Mouse (Mus musculus) heart, postnatal 0 days (tissue): ENCODE data around the gene Bcan. TPM values are rescaled to one million over a fixed set of nuclear protein-coding genes. Genes with fewer than 3 reads are reported as not detected.

Experiments
- ATAC-seq: fragments of 200-750 bp; cut with Nextera tagmentation; 2 replicates; pipeline ENCODE4 v1.8.0; 2017; ENCODE audit warnings: low read depth, moderate number of reproducible peaks, moderate library complexity; ENCODE audit not compliant: insufficient read depth
- DNase-seq: peaks from one replicate; pipeline ENCODE4 v3.0.0-alpha.2; 2016; ENCODE audit warnings: low spot score
- H3K27ac ChIP-seq: fragments of 300-500 bp; sonication (generic); 2 replicates; pipeline ENCODE4 v1.5.1; 2014; ENCODE audit warnings: low read depth, mild to moderate bottlenecking
- H3K27me3 ChIP-seq: fragments of 300-500 bp; sonication (generic); 2 replicates; pipeline ENCODE4 v1.6.1; 2014; ENCODE audit warnings: low read length, mixed read lengths; ENCODE audit not compliant: control insufficient read depth, insufficient read depth
- H3K36me3 ChIP-seq: fragments of 300-500 bp; sonication (generic); replicated peaks from 2 replicates; pipeline ENCODE4 v1.6.1; 2014; ENCODE audit warnings: low read length, mixed read lengths; ENCODE audit not compliant: control insufficient read depth, insufficient read depth
- H3K4me1 ChIP-seq: fragments of 300-500 bp; sonication (generic); 2 replicates; pipeline ENCODE4 v1.6.1; 2014; ENCODE audit warnings: antibody characterized with exemption; ENCODE audit not compliant: control insufficient read depth, insufficient read depth
- H3K4me2 ChIP-seq: fragments of 300-500 bp; sonication (generic); 2 replicates; pipeline ENCODE4 v1.6.1; 2014; ENCODE audit warnings: low read depth, mild to moderate bottlenecking, low read length, moderate library complexity
- H3K4me3 ChIP-seq: fragments of 300-500 bp; sonication (generic); 2 replicates; pipeline ENCODE4 v1.5.1; 2014; ENCODE audit warnings: low read depth, low read length
- H3K9ac ChIP-seq: fragments of 300-500 bp; sonication (generic); replicated peaks from 2 replicates; pipeline ENCODE4 v1.6.1; 2014; ENCODE audit warnings: low read depth, low read length, mixed read lengths
- H3K9me3 ChIP-seq: fragments of 300-500 bp; sonication (generic); replicated peaks from 2 replicates; pipeline ENCODE4 v1.6.1; 2016; ENCODE audit warnings: low read length; ENCODE audit not compliant: control insufficient read depth
- CTCF ChIP-seq: IDR thresholded peaks from 2 replicates; pipeline ENCODE4 v1.5.1; 2016; ENCODE audit warnings: antibody characterized with exemption, control low read depth, low read depth
- EP300 ChIP-seq: IDR thresholded peaks from 2 replicates; pipeline ENCODE4 v1.6.1; 2016; ENCODE audit warnings: antibody characterized with exemption, low read depth
- WGBS: fragments of 180-500 bp; shearing (Covaris S2); extraction: QIAGEN DNeasy Blood & Tissue Kit; methylation state at CpG from one replicate; pipeline ENCODE4 v1.1.7; 2014; 5-methylcytosine and 5-hydroxymethylcytosine counted together
- polyA plus RNA-seq: library from polyadenylated mRNA; unstranded; fragments of >200 nt; fragmentation: Nextera tagmentation; extraction: Ambion mirVana; gene quantifications from 2 replicates; pipeline ENCODE4 v1.2.1, GENCODE M21; 2015
- total RNA-seq: library from RNA; depleted of rRNA; stranded (reverse); fragments of >200 nt; gene quantifications from 2 replicates; pipeline ENCODE4 v1.2.3, GENCODE M21; 2014; ENCODE audit warnings: low replicate concordance

Bcan gene
- total and polyA plus RNA-seq, 2 experiments from 2014 or later: not detected

DNA sequence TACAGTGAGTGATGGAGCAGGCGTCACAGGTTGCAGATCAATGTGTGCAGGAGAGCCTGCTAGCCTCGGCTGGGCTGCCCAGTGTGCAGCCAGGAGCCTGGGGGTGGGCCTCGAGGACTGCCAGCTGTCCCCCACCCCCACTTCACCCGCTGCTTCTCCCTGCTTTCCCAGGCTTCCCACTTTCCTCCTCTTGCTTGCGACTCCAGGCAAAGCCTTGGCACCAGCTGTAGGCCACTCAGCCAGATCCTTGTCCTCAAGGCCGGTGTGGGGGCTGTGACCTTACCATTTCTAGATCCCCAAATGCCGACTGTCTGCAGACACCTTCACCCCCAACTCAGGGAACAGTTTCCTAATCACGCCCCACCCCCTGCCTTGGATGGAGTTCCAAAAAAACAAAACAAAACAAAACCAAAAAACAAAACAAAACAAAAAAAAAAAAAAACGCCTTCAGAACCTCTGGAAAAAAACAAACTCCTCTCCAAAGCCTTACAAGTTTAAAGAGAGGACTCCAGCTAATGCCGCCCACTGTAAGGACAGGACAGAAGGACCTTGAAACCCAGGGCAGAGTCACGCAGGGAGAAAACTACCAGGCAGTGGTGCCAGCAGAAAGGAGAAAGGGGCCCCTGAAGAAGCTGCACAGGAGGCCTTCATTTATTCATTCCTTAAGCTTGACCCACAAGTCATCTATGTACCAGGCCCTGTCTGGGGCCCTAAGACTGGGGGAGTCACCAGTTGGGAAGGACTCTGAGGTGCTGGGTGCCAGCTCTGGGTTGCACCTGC lies 976 bp upstream of the Bcan start:
- Histone ChIP-seq H3K27me3 (peaks cover 78% of the 10 kb centered on the region), H3K4me1 (peaks cover 13% of the 10 kb centered on the region), H3K27ac (no peak overlapping the region), H3K4me3 (0 out of 2 replicates have a peak overlapping the region, but pooled peaks have one; percentile 45), H3K9me3 (no peaks in the 10 kb centered on the region), H3K9ac (no peak overlapping the region), H3K4me2 (no peak overlapping the region), H3K36me3 (no peaks in the 10 kb centered on the region)
- DNase-seq: no peak
- 17% methylated on average over 11 of the region's 11 CpGs for WGBS
- TF ChIP-seq EP300: no peak
- no peak for TF ChIP-seq CTCF
- no peak for ATAC-seq

DNA sequence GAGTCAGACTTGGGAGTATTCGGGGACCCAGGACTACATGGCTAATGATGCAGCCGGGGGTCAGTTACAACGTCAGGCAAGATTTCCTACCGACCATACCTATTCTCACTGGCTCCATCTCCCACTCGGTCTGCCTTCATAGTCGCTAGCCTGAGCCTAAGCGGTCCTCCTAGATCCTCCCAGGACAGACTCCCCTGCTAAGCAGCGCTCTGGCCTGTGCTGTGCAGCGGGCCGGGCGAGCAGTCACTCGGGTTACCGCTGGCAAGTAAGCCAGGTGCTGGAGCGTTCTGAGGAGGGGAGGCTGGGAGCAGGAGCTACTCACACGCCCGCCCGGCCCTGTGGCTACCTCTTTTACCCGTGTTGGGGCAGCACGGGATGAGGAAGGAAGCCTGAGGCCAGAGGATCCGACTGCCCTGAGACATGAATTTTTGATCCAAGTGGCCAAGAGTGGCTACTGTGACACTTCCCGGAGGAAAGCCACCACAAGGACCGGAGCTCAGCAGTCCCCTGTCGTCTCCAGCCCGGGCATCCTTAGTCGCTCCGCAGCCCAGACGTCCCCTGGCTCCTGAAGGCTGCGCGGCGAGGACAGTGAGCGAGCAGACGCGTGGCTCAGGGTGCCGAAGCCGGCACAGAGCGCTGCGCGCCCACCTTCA lies 661 bp downstream of the Bcan start:
- Histone ChIP-seq H3K4me3 (peak overlapping the region; percentile 45), H3K36me3 (no peaks in the 10 kb centered on the region), H3K4me1 (peaks cover 9% of the 10 kb centered on the region), H3K9me3 (no peaks in the 10 kb centered on the region), H3K9ac (no peak overlapping the region), H3K4me2 (peak overlapping the region; percentile 58; the same call in 1 of the 2 replicates), H3K27me3 (peaks cover 95% of the 10 kb centered on the region), H3K27ac (no peak overlapping the region)
- ATAC-seq (no peak), DNase-seq (no peak)
- 2% methylated on average over 38 of the region's 38 CpGs for WGBS
- TF ChIP-seq CTCF (no peak), EP300 (no peak)

DNA sequence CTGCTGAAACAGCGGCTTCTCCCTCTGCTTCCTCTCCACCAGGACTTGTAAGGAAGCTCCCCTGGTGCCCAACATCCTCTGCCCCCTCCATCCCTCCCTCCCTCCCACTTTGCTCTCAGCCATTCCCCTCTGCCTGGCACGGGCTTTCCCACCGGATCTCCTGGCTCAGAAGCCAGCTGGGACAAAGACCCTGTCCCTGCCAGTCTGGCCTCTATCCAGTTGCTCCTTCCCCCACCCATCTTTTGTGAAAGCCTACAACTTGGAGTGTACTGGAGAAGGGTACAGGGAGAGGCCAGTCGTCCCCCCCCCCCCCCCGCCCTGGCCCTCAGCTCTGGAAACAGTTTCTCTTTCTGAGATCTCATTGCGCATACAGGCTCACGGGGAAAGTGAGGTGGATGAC lies 1.3 kb downstream of the Bcan start:
- Histone ChIP-seq H3K9me3 (no peaks in the 10 kb centered on the region), H3K27ac (no peak overlapping the region), H3K9ac (no peak overlapping the region), H3K4me2 (no peak overlapping the region), H3K4me3 (no peak overlapping the region), H3K4me1 (peaks cover 9% of the 10 kb centered on the region), H3K27me3 (peaks cover 99% of the 10 kb centered on the region), H3K36me3 (no peaks in the 10 kb centered on the region)
- TF ChIP-seq CTCF (no peak), EP300 (no peak)
- WGBS: 3% methylated on average over 7 of the region's 7 CpGs
- DNase-seq (no peak), ATAC-seq (no peak)

DNA sequence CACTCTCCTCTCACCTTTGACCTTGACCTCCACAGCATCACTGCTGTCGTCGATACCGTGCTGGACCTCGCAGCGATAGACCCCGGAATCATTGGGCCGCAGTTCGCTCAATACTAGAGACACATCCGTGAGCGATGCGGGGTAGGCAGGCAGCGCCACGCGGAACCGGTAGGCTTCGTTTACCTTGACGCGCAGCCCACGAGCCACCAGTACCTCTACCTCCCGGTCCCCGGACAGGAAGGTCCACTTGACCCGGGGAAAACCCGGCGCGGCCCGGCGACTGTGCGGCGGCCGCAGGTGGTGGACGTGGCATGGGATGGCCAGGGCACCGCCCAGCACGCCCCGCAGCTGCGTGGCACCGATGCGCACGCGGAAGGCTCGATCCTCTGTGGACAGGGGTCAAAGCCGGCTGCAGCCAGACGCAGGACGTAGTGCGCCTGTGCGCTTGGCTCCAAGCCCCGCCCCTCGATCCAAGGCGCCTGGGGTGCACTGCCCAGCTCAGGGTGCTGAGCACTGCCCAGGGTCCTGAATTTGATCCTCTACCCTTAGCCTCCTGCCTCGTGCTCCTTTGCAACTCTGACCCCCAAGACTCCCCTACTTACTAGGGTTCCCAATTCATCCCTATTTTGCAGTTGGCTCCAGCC lies 2.9 kb downstream of the Bcan start:
- H3K9me3 ChIP-seq: no peaks in the 10 kb centered on the region
- no peak overlapping the region for H3K27ac ChIP-seq
- DNase-seq: no peak
- peak overlapping the region; percentile 46 for H3K4me3 ChIP-seq
- 1% methylated on average over 47 of the region's 49 CpGs for WGBS
- peaks cover 4% of the 10 kb centered on the region for H3K4me1 ChIP-seq
- no peaks in the 10 kb centered on the region for H3K36me3 ChIP-seq
- ATAC-seq: peak; percentile 42; the same call in 1 of the 2 replicates
- TF ChIP-seq EP300 (no peak), CTCF (no peak)
- H3K27me3 ChIP-seq: peaks cover 100% of the 10 kb centered on the region
- H3K9ac ChIP-seq: no peak overlapping the region
- H3K4me2 ChIP-seq: peak overlapping the region; percentile 60

DNA sequence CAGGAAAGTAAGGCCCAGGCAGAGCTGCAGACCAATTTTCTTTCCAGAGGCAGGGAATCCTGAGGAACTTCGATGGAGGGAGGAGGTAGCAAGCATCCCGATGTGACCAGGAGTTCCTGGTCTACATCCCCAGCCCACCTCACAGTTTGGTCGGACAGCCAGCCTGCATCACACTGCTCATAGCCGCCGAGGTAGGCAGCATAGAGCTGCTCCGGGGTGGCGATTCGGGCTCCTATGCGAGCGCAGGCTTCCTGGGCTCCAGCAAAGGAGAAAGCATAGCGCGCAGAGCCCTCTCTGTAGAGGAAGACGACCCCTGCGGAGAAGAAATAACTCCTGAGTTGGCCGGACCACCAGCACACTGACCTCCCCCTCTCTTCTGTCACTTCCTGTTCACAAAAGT lies 3.6 kb downstream of the Bcan start:
- no peak for TF ChIP-seq CTCF
- TF ChIP-seq EP300: no peak
- ATAC-seq (no peak), DNase-seq (no peak)
- Histone ChIP-seq H3K27me3 (peaks cover 97% of the 10 kb centered on the region), H3K4me2 (no peak overlapping the region), H3K4me1 (peaks cover 4% of the 10 kb centered on the region), H3K27ac (no peak overlapping the region), H3K9me3 (no peaks in the 10 kb centered on the region), H3K4me3 (peak overlapping the region; percentile 46; the same call in 1 of the 2 replicates), H3K36me3 (no peaks in the 10 kb centered on the region), H3K9ac (no peak overlapping the region)
- WGBS: 2% methylated on average over 15 of the region's 15 CpGs
